Mouse (Mus musculus): ENCODE data around the gene Tbx5.

DNA sequence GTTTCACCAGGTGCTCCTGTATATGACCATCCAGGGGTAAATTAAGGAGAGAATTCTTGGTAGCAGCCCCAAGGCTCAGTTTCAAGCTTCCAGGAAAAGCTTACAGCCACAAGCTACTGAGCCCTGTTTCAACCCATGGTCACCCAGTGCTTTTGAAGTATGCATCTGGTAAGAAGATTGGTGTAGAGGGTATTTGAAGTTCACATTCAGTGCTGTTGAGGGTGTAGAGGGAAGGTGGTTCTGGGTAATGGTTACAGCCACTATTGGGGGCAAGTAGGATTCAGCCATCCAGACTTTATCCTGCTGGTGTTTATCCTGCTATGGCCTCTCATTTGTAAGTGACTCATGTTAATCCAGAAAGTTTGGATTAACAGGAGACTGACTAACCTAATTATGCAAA, 26.0 kb upstream of the Tbx5 start:
- TF ChIP-seq CTCF (conservative IDR thresholded peaks at IDR 0.05; ENCODE audit: insufficient read depth, insufficient read length, low read depth, low read length): no peak
- no peak for TF ChIP-seq POLR2A (IDR thresholded peaks at IDR 0.05; ENCODE audit: low read depth, low read length)

Data from kidney, adult 2 months (tissue).